Mouse (Mus musculus): ENCODE measurements around the gene Il2rg. TPM values are rescaled to one million over a fixed set of nuclear protein-coding genes. Genes with fewer than 3 reads are reported as not detected.

Gene Il2rg
- 1 to 10 TPM in 1 of 2 experiments, under 1 TPM in 1; 0.96 to 2.8 TPM for polyA plus RNA-seq (2012; fragmentation: generic; extraction: Trizol)

GRCm38 (mm10) chrX:101268025-101268754, at the start of gene Il2rg:
Gene Il2rg, minus strand, starts transcription at chrX:101268255.

GRCm38 (mm10) chrX:101299055-101299454, 31.0 kb upstream of the Il2rg start, which contains the start of gene Nlgn3:
Gene Nlgn3, plus strand, starts transcription at chrX:101299168.

GRCm38 (mm10) chrX:101273875-101274738, 6.1 kb upstream of the Il2rg start, which contains the start of gene Med12:
Gene Med12, plus strand, starts transcription at chrX:101274030.

GRCm38 (mm10) chrX:101268755-101269124, 685 bp upstream of the Il2rg start, which contains the start of gene Gm20489:
Gene Gm20489, minus strand, starts transcription at chrX:101269023.

GRCm38 (mm10) chrX:101263892-101264291, 4.2 kb downstream of the Il2rg start, which contains the start of gene Gm614:
Gene Gm614, minus strand, starts transcription at chrX:101263992.

GRCm38 (mm10) chrX:101253952-101254729, 13.9 kb downstream of the Il2rg start, which contains the start of gene Foxo4:
Gene Foxo4, plus strand, starts transcription at chrX:101254528.

GRCm38 (mm10) chrX:101221834-101222795, 45.9 kb downstream of the Il2rg start, which contains the start of gene Snx12:
Gene Snx12, minus strand, starts transcription at chrX:101222563.

Other genes starting within 250 kb of the Il2rg start
- not detected for gene Tex11, start 208.6 kb downstream of the Il2rg start, polyA plus RNA-seq (2012; fragmentation: generic; extraction: Trizol)
- gene Slc7a3, start 182.2 kb downstream of the Il2rg start, polyA plus RNA-seq (2012; fragmentation: generic; extraction: Trizol), result under 1 TPM; 0.04 to 0.94 TPM
- gene Snx12, start 45.7 kb downstream of the Il2rg start, polyA plus RNA-seq (2012; fragmentation: generic; extraction: Trizol), result 10 to 100 TPM; 41.5 to 57.5 TPM
- gene Foxo4, start 13.7 kb downstream of the Il2rg start, polyA plus RNA-seq (2012; fragmentation: generic; extraction: Trizol), result 10 to 100 TPM in 1 of 2 experiments, 1 to 10 TPM in 1; 4.6 to 23.9 TPM
- gene Gm614, start 4.3 kb downstream of the Il2rg start, polyA plus RNA-seq (2012; fragmentation: generic; extraction: Trizol), result not detected
- not detected for gene Gm20489, start 768 bp upstream of the Il2rg start, polyA plus RNA-seq (2012; fragmentation: generic; extraction: Trizol)
- 10 to 100 TPM; 16.8 to 66.3 TPM for gene Med12, start 5.8 kb upstream of the Il2rg start, polyA plus RNA-seq (2012; fragmentation: generic; extraction: Trizol)
- under 1 TPM in 1 of 2 experiments, not detected in 1; 0.05 TPM for gene Nlgn3, start 30.9 kb upstream of the Il2rg start, polyA plus RNA-seq (2012; fragmentation: generic; extraction: Trizol)
- gene Gjb1, start 108.1 kb upstream of the Il2rg start, polyA plus RNA-seq (2012; fragmentation: generic; extraction: Trizol), result under 1 TPM in 1 of 2 experiments, not detected in 1; 0.02 TPM
- gene Zmym3, start 152.6 kb upstream of the Il2rg start, polyA plus RNA-seq (2012; fragmentation: generic; extraction: Trizol), result 10 to 100 TPM; 12.2 to 34.8 TPM
- 100 to 1,000 TPM in 1 of 2 experiments, 10 to 100 TPM in 1; 92.3 to 248 TPM for gene Nono, start 161.1 kb upstream of the Il2rg start, polyA plus RNA-seq (2012; fragmentation: generic; extraction: Trizol)
- under 1 TPM in 1 of 2 experiments, not detected in 1; 0.37 TPM for gene Itgb1bp2, start 180.8 kb upstream of the Il2rg start, polyA plus RNA-seq (2012; fragmentation: generic; extraction: Trizol)